Mouse (Mus musculus) adrenal gland, postnatal 10 days (tissue): Measurements from ENCODE around the gene Fut9. TPM values are rescaled to one million over a fixed set of nuclear protein-coding genes. Genes with fewer than 3 reads are reported as not detected.
A peak's percentile ranks its signal among the peaks of the same experiment; 100 is the strongest.

Source experiments
- DNase-seq: peaks from one replicate; pipeline ENCODE4 v3.0.0; 2021; ENCODE audit warnings: mixed read lengths
- total RNA-seq, 2 experiments: library from RNA; stranded (reverse); gene quantifications; 2 replicates each; pipeline ENCODE4 v1.2.3; 2021

Gene Fut9
- total RNA-seq, 2 experiments from 2014 or later = 0.24 to 0.48 TPM

GRCm38 (mm10) chr4:25645580-25645979, 154.5 kb downstream of the Fut9 start:
- DNase-seq = no peak

DNA sequence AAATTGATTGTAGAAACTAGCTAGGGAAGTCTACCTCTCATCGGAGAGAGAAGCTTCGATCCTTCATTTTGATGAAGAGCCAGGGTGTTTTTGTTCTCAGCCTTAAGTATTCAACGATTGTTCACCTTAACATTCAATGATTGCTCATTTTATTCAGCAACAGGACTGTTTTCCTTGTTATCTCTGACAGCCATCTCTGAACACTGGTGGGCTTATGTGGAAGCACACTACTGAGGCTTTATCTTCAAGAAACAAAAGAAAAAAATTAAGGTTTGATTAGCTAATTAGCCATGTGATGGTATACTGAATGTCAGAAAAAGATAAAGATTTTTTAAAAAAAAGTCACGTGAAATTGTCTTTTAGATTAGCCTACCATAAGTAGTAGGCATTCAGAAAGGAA, 158.1 kb downstream of the Fut9 start:
- DNase-seq = no peak

DNA sequence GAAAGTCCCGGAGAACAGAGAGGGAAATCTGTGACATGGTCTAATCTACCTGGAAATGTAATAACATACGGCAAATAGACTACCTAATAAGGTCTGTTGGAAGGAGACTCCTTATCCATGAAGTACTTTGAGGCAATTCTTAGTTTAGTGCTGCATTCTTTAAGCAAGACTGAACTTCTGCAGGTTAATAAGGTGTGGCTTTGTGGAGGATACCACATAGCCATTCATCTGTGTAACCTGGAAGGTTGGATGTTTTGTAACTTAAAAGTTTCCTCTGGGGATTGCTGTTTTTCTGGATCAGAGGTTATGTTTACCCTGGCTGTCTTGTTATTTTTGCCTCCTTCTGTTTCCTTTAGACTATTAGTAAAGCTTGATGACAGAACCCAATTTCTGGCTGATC, 166.8 kb downstream of the Fut9 start:
- DNase-seq = no peak

DNA sequence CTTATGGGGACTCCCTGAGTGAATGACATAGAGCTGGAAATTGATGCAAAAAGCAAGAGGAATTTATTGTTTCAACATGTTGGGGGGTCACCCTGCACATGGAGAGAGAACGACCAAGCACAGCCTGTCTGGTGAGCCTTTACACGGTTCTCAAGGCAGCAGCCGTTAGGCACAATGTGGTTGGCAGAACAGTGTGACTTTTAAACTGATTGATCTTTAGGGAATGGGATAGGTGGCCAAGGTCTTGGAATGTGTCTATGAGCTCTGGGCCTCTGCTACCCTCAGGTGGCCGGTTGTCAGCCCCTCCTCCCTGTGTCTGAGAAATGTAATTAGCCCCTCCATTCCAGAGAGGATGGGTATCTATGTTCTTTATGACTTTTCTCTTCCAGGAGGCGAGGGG, 171.9 kb downstream of the Fut9 start:
- DNase-seq = no peak

DNA sequence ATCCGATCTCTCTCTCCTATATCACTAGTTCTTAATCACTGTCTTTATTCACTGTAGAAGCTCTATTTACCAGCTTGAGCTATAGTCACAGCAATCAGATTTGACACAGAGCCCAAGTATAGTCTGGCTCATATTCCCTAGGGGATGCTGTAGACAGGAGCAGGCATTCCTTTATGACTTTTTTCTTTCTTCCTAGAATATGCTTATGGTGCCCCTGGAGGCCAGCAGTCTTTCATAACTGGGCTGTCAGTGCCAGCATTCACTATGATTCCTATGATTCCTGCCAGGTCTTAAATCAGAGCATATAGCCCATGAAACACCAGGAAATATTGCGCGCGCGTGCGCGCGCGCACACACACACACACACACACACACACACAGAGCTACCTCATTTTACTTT, 172.6 kb downstream of the Fut9 start:
- peak; percentile 15 for DNase-seq

DNA sequence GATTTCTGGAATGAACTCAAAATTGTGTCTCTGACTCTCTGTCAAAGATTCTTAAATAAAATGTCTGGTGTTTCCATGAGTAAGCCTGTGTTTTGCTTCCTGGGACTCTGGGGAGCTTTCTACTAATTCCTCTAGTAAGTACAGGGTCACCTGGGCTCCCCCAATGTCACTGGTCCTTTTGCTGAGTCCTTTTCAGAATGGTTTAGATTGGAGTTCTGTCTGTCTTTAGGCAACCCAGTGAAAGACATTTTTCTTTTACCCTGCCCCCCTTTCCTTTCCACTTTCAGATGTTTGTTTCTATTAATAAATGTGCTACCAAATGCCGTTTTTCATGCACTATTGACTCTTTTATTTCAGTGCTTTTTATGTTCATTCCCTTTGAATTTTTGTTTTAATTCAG, 173.0 kb downstream of the Fut9 start:
- DNase-seq = no peak

GRCm38 (mm10) chr4:25623176-25623575, 176.9 kb downstream of the Fut9 start:
- DNase-seq = no peak

- DNase-seq = no peak
These were observed 182.7 kb downstream of the Fut9 start for GRCm38 (mm10) chr4:25617301-25617700.

GRCm38 (mm10) chr4:25613426-25613825, 186.6 kb downstream of the Fut9 start:
- no peak for DNase-seq

DNA sequence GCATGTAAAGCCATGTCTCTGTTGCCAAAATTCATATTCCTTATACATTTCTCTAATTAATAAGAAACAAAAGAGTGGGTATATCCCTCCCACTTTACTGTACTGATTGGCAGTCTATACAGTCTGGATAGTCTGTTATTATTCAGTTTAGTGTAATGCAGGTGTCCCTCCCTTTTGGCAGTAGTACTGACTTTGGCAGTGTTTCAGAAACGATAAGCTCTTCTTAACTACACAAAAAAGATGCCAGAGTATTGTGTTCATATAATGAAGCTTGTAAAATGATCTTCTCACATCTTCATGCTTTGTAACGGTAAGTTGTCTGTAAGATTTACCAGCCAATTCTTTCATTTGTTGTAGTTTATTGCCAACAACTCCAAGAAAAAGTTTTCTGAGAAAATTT, 189.6 kb downstream of the Fut9 start:
- no peak for DNase-seq

- DNase-seq = no peak
These were observed 206.8 kb downstream of the Fut9 start for GRCm38 (mm10) chr4:25593218-25593617.
